Mouse (Mus musculus) G1E (cell line): ENCODE data around the gene Ralgapa1.

Experiments used
- CTCF ChIP-seq: IDR thresholded peaks from 2 replicates; pipeline ENCODE4 v1.5.1; 2012; ENCODE audit warnings: low read depth, low read length, inconsistent platforms, mixed read lengths
- TAL1 ChIP-seq: conservative IDR thresholded peaks from 2 replicates; pipeline ENCODE4 v1.6.1; 2012; ENCODE audit warnings: low read depth, low read length, inconsistent platforms, mixed read lengths

- TF ChIP-seq CTCF (no peak), TAL1 (no peak)
Observed at GRCm38 (mm10) chr12:55564187-55564963, 256.6 kb downstream of the Ralgapa1 start.
